Mouse (Mus musculus) bone marrow, adult 2 months (tissue): ENCODE measurements around the gene Pou6f1.

ENCODE experiments used
- CTCF ChIP-seq: fragments of 200-500 bp; IDR thresholded peaks from 2 replicates; pipeline ENCODE4 v1.5.1; 2011; ENCODE audit warnings: low read length, control low read depth; ENCODE audit not compliant: control insufficient read depth, insufficient read depth
- POLR2A ChIP-seq: fragments of 200-500 bp; IDR thresholded peaks from 2 replicates; pipeline ENCODE4 v1.6.1; 2011; ENCODE audit warnings: low read depth, mild to moderate bottlenecking, control low read depth, low read length, borderline replicate concordance; ENCODE audit not compliant: control insufficient read depth

DNA sequence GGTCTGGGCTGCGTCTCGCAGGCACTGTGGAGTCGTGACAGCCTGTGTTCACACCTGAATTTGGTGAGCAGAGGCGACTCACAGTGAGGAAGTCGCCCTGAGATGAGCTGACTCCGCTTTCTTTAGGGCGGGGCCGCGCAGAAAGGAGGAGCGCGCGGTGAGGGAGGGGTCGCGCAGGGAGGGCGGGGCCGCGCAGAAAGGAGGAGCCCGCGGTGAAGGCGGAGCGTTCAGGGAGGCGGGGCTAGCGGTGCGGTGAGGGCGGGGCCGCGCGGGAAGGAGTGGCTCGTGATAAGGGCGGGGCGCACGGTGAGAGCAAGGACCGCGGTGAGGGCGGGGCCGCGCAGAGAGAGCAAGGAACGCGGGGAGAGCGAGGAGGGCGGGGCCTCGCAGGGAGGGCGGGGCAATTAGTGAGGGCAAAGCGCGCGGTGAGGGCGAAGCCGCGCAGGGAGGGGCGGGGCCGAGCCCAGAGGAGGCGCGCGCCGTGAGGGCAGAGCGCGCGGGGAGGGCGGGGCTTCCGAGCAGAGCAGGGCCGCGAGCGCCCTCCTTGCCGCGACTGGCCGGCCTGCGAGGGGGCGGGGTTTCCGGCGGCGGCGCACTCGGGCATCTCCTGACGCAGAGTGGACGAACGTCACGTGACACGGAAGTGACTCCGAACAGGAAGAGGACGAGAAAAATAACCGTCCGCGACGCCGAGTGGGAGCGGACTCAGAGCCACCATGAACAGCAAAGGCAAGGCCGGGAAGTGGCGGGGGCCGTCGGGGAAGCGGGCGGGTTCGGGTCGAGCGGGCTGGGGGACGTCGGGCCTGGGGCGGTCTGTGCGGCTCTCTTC, 15.4 kb upstream of the Pou6f1 start, which contains the start of gene Dazap2:
- TF ChIP-seq CTCF = no peak
- peak; percentile 93 for TF ChIP-seq POLR2A
